Mouse (Mus musculus) WW6 (cell line): ENCODE results near the gene Gm4133.
"Not testable (repeated sequence)": the region's sequence is repeated elsewhere in the genome, so short reads cannot be mapped to it uniquely, and the experiment has no call there.

Source experiments
- DNase-seq: peaks from one replicate; pipeline ENCODE4 v3.0.0-alpha.2; 2013; ENCODE audit warnings: low read depth, low spot score

The Gm4133 gene

DNA sequence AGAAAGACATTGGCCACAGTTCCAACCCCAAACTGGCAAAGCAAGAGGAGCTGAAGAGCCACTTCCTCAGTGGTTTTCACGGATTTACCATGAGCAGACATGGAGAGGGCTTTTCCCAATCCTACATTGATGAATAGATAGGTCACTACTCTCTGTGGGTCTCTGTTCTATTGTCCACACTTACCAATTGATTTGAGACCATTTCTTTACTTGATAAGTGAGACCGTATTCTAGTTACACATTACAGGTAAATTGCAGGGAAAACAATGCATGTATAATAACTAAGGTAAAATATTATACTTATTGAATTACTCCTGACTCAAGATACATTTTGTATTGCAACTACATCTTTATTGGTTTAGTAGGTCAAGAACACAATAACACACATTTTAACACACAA lies at the start of gene Gm4133:
Gene Gm4133 (minus strand): TSS at position 101 of the 400 bp plus-strand sequence.
- not testable (repeated sequence) for DNase-seq

DNA sequence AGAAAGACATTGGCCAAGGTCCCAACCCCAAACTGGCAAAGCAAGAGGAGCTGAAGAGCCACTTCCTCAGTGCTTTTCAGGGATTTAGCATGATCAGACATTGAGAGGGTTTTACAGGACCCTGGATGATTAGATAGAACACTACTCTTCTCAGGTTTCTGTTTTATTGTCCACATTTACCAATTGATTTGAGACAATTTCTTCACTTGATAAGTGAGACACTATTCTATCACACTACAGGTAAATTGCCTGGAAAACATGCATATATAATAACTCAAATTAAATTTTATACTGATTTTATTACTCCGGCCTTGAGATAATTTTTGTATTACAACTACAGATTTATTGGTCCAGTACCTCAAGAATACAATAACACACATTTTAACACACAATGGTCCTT lies 41.4 kb upstream of the Gm4133 start, which contains the start of gene Gm5728:
Gene Gm5728 (minus strand): TSS at position 101 of the 400 bp plus-strand sequence.
- not testable (repeated sequence) for DNase-seq
